Mouse (Mus musculus): ENCODE data around the gene Tmem242.

Tmem242 gene

GRCm38 (mm10) chr17:5377151-5377929, 62.7 kb downstream of the Tmem242 start:
- no peak for DNase-seq (ENCODE audit: low spot score)

GRCm38 (mm10) chr17:5372951-5373350, 67.1 kb downstream of the Tmem242 start:
- no peak for DNase-seq (ENCODE audit: low spot score)

GRCm38 (mm10) chr17:5371521-5371920, 68.5 kb downstream of the Tmem242 start:
- DNase-seq (ENCODE audit: low spot score) = no peak

GRCm38 (mm10) chr17:5371032-5371431, 69.0 kb downstream of the Tmem242 start:
- no peak for DNase-seq (ENCODE audit: low spot score)

- no peak for DNase-seq (ENCODE audit: low spot score)
Observed at GRCm38 (mm10) chr17:5365992-5366398, 74.1 kb downstream of the Tmem242 start.
